Mouse (Mus musculus): ENCODE data around the gene Ggct.

Gene Ggct

DNA sequence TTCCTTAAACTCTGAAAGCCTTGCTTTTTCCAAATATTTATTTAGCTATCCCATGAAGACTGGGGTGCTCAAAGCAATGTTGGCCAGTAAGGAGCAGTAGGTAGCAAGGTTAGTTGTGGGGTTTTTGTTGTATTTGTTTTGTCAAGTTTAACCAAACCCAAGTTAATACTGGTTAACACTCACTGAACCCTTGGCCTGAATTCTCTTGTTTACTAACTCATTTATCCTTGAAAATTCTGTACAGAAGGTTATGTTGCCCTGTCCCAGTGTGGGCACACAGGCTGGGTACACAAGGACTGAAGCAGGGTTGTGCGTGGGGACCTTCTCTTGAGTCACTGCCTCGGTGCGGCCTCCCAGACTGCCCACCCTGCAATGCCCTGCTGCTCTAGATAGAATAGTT, 3.6 kb upstream of the Ggct start:
- no peak for DNase-seq (ENCODE audit: extremely low read depth, low read depth, low spot score)

GRCm38 (mm10) chr6:54992141-54992540, 609 bp downstream of the Ggct start:
- no peak for DNase-seq (ENCODE audit: extremely low read depth, low read depth, low spot score)

GRCm38 (mm10) chr6:54991189-54991588, 1.6 kb downstream of the Ggct start:
- no peak for DNase-seq (ENCODE audit: extremely low read depth, low read depth, low spot score)

DNA sequence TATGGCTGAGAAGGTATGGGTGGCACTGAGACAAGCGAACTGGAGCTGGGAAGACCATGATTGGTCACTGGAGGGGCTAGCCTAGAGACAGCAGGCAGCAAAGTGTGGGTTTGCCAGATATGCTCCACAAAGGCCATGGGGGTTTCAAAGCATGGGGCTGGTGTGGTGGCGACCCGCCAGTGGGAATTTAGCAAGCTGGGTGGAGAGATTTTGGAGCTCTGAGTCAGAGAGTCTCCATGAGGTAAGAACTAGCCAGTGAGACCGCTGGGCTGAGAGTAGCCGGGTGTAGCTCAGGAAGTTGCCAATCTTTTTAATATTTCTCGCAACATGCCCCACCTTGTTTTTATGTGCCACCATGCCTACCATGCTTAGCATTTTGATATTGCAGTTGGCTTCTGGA, 4.6 kb downstream of the Ggct start:
- no peak for DNase-seq (ENCODE audit: extremely low read depth, low read depth, low spot score)

- no peak for DNase-seq (ENCODE audit: extremely low read depth, low read depth, low spot score)
These were observed 8.7 kb downstream of the Ggct start for GRCm38 (mm10) chr6:54984096-54984495.

DNA sequence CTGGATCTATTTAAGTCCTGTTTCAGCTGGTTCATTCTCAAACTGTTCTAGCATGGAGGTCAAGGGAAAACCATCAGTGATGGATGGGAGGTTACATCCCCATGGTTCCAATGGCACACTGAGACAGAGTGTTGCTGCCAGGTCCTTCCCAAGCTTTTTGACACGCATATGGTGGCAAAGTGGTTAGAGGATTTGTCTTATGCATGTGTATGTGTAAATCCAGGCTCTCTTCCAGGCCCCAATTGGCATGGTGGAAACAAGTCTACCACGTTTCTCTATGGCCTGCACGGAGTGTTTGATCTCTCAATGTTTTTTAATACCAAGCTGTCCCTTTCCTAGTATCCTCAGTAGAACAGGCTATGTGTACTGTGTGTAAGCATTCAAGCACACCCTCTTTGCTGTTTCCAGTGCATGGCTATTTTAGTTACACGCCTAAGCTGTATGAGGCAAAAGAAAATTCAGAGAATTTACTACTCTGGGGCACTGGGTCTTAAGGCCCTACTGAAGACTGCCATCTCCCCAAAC, 9.2 kb downstream of the Ggct start:
- DNase-seq (ENCODE audit: extremely low read depth, low read depth, low spot score): no peak

- no peak for DNase-seq (ENCODE audit: extremely low read depth, low read depth, low spot score)
These were observed 13.3 kb downstream of the Ggct start for GRCm38 (mm10) chr6:54979426-54979825.

DNA sequence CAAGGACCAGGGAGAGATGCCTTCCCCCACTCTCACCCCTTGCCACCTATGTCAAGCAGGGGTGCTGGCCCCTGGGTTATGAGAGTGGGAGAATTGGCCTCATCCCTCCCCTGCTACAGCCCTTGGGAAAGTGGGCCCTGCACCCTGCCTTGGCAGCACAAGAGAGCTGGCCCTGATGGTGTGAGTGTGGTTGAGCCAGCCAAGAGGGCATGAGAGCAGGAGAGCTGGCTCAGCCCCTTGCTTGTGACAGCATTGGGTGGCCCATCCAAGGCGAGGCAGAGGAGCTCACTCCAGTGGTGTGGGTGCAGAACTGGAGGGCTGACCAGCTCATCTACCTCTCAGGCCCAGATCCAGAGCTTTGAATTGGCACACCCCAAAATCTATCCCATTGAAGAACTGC, 17.1 kb downstream of the Ggct start:
- no peak for DNase-seq (ENCODE audit: extremely low read depth, low read depth, low spot score)

DNA sequence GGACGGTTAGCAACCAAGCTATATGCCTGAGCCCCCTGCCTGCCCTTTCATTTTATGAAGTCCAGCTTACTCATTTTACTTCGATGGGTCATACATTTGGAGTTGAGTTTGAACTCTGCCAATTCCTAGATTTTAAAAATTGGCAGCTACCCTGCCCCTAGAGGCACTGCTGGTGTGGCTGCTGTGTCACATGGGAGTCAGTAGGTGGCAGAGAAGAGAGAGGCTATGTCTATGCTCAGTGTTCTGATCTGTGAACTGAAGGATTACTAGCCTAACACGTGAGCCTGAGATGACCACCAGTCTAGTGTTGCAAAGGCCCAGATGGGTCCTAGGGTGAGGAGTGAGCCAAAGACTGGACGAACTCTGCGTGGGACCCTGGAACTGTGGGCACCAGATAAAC, 18.2 kb downstream of the Ggct start:
- no peak for DNase-seq (ENCODE audit: extremely low read depth, low read depth, low spot score)

DNA sequence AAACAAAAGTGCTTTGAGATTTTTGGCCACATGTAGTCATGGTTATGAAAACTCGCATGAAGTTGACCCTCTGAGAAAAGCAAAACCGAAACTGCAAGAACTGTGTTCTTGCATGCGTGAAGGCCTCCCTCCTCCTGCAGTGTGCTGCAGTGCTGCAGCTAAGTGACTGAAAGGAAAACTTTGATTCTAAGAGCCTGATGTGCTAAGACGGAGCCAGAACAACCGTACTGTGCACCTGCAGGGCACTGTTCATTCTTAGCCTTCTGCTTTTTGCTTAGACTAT, 19.9 kb downstream of the Ggct start:
- DNase-seq (ENCODE audit: extremely low read depth, low read depth, low spot score): no peak

DNA sequence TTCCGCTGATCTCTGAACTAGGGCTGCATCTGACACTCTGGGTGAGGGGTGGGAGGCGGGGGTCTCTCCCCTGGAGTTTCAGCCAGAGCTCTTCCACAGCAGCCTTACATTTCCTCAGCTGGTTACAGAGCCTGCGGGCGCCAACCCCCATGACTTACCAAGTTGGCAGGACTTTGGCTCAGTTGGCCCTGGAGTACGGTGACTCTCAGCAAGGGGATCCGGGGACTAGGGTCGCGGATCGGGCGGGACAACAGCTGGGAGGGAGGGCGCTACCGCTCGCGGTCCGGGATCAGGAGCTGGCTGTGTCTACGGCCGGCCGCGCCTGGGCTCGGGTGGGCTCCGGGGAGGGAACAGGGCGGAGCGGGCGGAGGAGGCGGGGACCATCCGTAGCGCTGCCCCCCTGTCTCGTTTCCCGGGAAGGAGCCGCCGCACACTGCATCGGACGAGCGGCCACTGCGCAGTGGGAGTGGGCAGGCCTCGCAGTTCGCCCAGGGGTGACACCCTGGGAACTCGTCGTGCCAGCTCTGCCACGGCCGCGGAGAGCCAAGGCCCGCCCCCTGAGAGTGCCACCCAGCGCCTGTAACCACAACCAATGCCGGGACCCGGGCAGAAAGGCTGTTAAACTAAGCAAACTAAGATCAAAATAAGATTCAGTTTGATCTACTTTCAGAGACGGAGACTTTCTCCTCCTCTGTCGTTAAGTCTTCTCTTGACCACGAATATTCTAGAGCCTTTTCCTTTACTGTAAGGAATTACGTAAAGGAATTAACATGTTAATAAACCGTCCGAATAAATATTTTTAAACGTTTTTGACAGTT, 20.4 kb downstream of the Ggct start, which contains the start of gene Nod1:
TSS of gene Nod1 (minus strand) at position 502 of the 818 bp plus-strand sequence.
- no peak for DNase-seq (ENCODE audit: extremely low read depth, low read depth, low spot score)

- no peak for DNase-seq (ENCODE audit: extremely low read depth, low read depth, low spot score)
These were observed 21.0 kb downstream of the Ggct start for GRCm38 (mm10) chr6:54971731-54972110.

DNA sequence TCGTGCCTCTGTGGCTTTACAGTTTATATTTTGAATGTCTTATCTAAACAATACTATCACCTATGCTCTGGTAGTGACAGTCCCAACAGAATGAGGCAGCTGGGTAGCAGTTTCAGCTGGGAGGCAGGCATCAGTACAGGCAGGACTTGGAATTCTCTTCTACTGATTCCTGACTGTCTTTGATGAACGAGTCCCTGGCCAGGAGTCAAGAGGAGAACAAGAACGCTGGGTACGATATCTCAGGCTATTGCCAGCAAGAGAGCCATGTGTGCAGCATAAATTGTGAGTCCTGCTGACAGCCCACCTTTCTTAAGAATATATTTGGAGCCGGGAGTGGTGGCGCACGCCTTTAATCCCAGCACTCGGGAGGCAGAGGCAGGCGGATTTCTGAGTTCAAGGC, 22.2 kb downstream of the Ggct start:
- no peak for DNase-seq (ENCODE audit: extremely low read depth, low read depth, low spot score)

- no peak for DNase-seq (ENCODE audit: extremely low read depth, low read depth, low spot score)
These were observed 22.9 kb downstream of the Ggct start for GRCm38 (mm10) chr6:54969801-54970200.

DNA sequence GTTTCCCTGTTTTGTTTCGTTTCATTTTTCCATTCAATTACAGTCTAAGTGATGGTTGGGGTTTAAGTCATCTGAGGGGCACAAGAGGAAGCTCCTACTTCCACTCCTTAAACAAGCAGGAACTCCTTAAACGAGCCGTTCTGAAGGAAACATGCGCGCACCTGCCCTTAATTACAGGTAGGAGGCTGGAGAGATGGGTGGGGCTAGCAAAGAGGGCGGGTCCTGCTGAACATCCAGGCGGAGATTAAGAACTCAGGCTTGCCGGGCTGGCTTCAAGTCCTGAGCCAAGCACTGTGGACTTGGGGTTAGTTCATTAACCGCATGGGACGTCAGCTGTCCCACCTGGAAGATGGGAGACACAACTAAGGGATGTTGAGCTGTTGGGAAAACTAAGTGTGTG, 25.2 kb downstream of the Ggct start:
- DNase-seq (ENCODE audit: extremely low read depth, low read depth, low spot score): no peak

DNA sequence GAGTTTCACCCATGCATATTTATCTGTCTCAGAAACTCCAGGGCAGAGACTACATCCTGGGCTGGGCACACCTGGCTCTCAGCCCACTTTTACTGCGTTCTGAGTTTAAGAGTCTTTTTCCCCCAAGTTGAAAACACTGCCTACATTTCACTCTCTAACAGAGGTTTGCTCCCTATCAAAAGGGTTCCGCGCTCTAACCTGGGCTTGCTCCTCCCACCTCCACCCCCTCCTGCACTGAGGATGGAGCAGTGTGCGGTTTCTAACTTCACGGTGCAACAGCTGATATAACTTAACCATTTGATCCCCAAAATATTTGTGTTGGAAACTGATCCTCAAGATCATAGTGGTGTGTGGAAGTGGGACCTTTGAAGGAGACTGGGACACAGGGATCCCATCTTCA, 27.5 kb downstream of the Ggct start:
- no peak for DNase-seq (ENCODE audit: extremely low read depth, low read depth, low spot score)

GRCm38 (mm10) chr6:54964755-54965154, 28.0 kb downstream of the Ggct start:
- no peak for DNase-seq (ENCODE audit: extremely low read depth, low read depth, low spot score)

GRCm38 (mm10) chr6:54963599-54963998, 29.2 kb downstream of the Ggct start:
- no peak for DNase-seq (ENCODE audit: extremely low read depth, low read depth, low spot score)

- no peak for DNase-seq (ENCODE audit: extremely low read depth, low read depth, low spot score)
These were observed 35.1 kb downstream of the Ggct start for GRCm38 (mm10) chr6:54957655-54958054.

DNA sequence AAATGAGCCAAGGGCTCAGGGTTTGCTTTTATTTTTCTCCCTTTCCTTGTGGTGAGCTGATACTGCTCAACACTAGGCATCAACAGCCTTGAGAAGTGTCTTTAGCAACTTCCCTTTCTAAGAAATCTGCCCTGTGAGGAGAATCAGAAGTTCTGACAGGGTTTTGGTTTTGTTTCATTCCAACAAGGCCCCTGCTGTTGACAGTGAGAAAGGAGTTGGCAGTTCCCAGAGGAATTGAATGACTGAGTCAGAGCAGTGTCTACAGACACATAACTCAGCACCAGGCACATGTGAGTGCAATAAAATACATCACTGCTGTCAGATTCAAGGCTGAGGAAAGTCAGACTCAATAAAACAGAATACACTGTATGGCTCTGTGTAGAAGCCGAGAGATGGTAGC, 36.3 kb downstream of the Ggct start:
- DNase-seq (ENCODE audit: extremely low read depth, low read depth, low spot score): no peak

DNA sequence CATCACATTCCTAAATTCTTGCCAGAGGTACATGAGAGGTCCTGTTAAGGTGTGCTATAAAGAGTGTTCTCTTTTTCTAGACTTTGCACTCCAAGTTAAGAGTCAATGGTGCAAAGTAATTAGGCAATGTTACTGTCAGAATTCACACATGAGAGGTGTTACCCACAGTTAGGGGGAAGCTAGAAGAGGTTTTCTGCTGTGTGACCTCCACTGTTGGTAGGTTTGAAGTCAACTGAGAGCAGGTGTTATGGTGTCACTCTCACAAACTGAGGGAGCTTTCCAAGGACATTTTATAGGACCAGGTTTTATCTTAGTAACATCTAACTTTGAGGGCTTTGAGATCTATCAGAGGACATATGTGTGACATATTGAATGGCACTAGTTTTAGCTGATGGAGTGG, 36.8 kb downstream of the Ggct start:
- no peak for DNase-seq (ENCODE audit: extremely low read depth, low read depth, low spot score)

DNA sequence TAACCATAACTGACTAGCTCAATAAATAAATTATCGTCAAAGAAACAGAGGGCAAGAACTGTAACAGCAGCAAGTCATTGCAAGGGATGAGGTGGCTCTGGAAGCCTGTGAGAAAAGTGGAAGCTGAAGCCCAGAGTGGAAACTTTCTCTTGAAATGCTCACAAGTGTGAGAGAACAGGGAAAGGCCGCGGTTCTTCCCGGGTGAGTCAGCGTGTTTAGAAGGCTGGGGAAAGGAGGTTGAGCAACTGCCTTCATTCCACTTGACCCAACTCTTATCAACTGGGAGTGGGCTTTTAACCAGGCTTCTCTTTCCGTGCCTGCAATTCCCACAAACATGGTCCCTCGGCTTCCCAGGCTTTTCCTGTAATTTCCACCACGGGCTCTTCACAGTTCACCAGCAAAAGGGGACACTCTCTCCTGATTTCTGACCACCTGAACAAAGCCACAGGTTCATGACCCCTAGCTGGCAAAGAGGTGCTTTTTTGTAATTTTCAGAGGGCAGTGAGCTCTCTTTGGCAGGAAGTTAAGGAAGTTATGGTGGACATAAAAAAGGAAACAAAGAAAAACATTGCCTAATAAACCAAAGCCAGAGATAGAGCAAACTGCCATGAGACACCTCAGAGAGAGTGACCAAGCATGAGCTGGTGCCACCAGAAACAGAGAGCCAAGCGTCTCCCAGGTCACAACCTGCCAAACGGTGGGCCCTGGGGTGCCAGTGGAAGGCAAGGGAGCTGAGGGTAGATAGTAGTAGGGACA, 37.9 kb downstream of the Ggct start:
- no peak for DNase-seq (ENCODE audit: extremely low read depth, low read depth, low spot score)
